Mouse (Mus musculus) liver, embryonic 16.5 days (tissue): ENCODE results near the gene Eloa. TPM values are rescaled to one million over a fixed set of nuclear protein-coding genes. Genes with fewer than 3 reads are reported as not detected.

Experiments used
- ATAC-seq: fragments of 200-750 bp; cut with Nextera tagmentation; 2 replicates; pipeline ENCODE4 v1.8.0; 2017; ENCODE audit warnings: low read depth, mild to moderate bottlenecking, moderate number of reproducible peaks, moderate library complexity
- H3K27ac ChIP-seq: fragments of 300-500 bp; sonication (generic); 2 replicates; pipeline ENCODE4 v1.5.1; 2014; ENCODE audit warnings: mild to moderate bottlenecking, low read length
- H3K27me3 ChIP-seq: fragments of 300-500 bp; sonication (generic); 2 replicates; pipeline ENCODE4 v1.6.1; 2014; ENCODE audit warnings: low read depth, low read length, mixed read lengths; ENCODE audit not compliant: control insufficient read depth, insufficient read depth
- H3K36me3 ChIP-seq: fragments of 300-500 bp; sonication (generic); 2 replicates; pipeline ENCODE4 v1.6.1; 2014; ENCODE audit warnings: mild to moderate bottlenecking; ENCODE audit not compliant: control insufficient read depth, insufficient read depth
- H3K4me1 ChIP-seq: fragments of 300-500 bp; sonication (generic); 2 replicates; pipeline ENCODE4 v1.6.1; 2014; ENCODE audit warnings: low read depth, low read length, mixed read lengths; ENCODE audit not compliant: control insufficient read depth
- H3K4me2 ChIP-seq: fragments of 300-500 bp; sonication (generic); 2 replicates; pipeline ENCODE4 v1.6.1; 2014; ENCODE audit warnings: low read depth, low read length, mixed read lengths
- H3K4me3 ChIP-seq: fragments of 300-500 bp; sonication (generic); 2 replicates; pipeline ENCODE4 v1.5.1; 2014; ENCODE audit warnings: low read depth, mild to moderate bottlenecking, low read length
- H3K9ac ChIP-seq: fragments of 300-500 bp; sonication (generic); 2 replicates; pipeline ENCODE4 v1.6.1; 2014; ENCODE audit warnings: low read depth, low read length
- H3K9me3 ChIP-seq: fragments of 300-500 bp; sonication (generic); replicated peaks from 2 replicates; pipeline ENCODE4 v1.6.1; 2016; ENCODE audit warnings: low read length; ENCODE audit not compliant: control insufficient read depth
- WGBS: fragments of 180-500 bp; shearing (Covaris S2); extraction: QIAGEN DNeasy Blood & Tissue Kit; methylation state at CpG from one replicate; pipeline ENCODE4 v1.1.7; 2014; ENCODE audit not compliant: insufficient replicate concordance; 5-methylcytosine and 5-hydroxymethylcytosine counted together
- polyA plus RNA-seq: library from polyadenylated mRNA; unstranded; fragments of >200 nt; fragmentation: Nextera tagmentation; extraction: Ambion mirVana; gene quantifications from 2 replicates; pipeline ENCODE4 v1.2.1, GENCODE M21; 2015

Gene Eloa
- polyA plus RNA-seq, 1 experiment from 2014 or later: 29.1 TPM

GRCm38 (mm10) chr4:135995118-135995517, 26.4 kb downstream of the Eloa start:
- peaks cover 3% of the 10 kb centered on the region; the same call in 1 of the 2 replicates for H3K9me3 ChIP-seq
- H3K27ac ChIP-seq: peak overlapping the region; percentile 29; the same call in 1 of the 2 replicates
- WGBS: 64% methylated on average over 4 of the region's 4 CpGs
- H3K4me2 ChIP-seq: no peak overlapping the region
- no peak overlapping the region for H3K4me3 ChIP-seq
- no peak overlapping the region for H3K9ac ChIP-seq
- H3K4me1 ChIP-seq: no peaks in the 10 kb centered on the region
- no peaks in the 10 kb centered on the region for H3K27me3 ChIP-seq
- peak; percentile 35; the same call in 1 of the 2 replicates for ATAC-seq
- H3K36me3 ChIP-seq: no peaks in the 10 kb centered on the region

DNA sequence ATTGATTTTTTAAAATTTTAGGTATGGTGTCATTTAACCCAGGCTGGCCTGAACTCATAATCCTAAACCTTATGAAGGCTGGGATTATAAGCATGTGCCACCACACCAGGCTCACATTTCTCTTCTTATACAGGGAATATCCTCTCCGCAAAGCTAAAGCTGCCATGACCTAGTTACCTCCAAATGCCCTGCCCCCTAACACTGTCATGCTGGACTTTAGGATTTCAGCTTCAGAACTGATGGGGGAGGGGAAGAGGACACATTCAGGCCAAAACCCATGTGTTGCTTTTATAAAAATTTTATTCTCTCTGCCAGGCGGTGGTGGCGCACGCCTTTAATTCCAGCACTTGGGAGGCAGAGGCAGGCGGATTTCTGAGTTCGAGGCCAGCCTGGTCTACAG, 27.6 kb downstream of the Eloa start:
- no peak; the same call in 1 of the 2 replicates for ATAC-seq
- WGBS: 81% methylated on average over 6 of the region's 6 CpGs
- Histone ChIP-seq H3K36me3 (no peaks in the 10 kb centered on the region), H3K9me3 (peaks cover 3% of the 10 kb centered on the region; the same call in 1 of the 2 replicates), H3K27ac (0 out of 2 replicates have a peak overlapping the region, but pooled peaks have one; percentile 4), H3K4me3 (no peak overlapping the region), H3K4me2 (no peak overlapping the region), H3K4me1 (no peaks in the 10 kb centered on the region), H3K27me3 (no peaks in the 10 kb centered on the region), H3K9ac (no peak overlapping the region)

DNA sequence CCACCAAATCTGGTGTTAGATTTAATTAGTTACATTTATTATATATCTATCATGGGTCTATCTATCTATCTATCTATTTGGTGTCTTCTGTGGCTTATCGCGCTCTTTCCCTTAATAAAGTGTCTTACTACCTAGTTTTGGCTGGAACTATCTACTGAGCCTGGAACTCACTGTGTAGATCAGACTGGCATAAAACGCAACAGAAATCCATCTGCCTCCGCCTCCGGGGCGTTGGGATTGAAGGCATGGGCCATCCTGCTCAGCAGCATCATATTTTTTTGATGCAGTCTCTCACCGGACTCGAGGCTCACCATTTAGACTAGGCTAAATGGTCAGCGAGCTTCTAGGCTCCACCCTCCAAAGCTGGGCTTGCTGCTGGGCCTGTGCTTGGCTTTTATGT, 33.8 kb downstream of the Eloa start:
- Histone ChIP-seq H3K4me1 (peaks cover 33% of the 10 kb centered on the region), H3K27ac (peak overlapping the region; percentile 96), H3K9ac (peak overlapping the region; percentile 91), H3K27me3 (no peaks in the 10 kb centered on the region), H3K4me3 (peak overlapping the region; percentile 84), H3K9me3 (peaks cover 3% of the 10 kb centered on the region; the same call in 1 of the 2 replicates), H3K36me3 (peaks cover 19% of the 10 kb centered on the region), H3K4me2 (peak overlapping the region; percentile 92)
- WGBS: 68% methylated on average over 9 of the region's 9 CpGs
- ATAC-seq: no peak

DNA sequence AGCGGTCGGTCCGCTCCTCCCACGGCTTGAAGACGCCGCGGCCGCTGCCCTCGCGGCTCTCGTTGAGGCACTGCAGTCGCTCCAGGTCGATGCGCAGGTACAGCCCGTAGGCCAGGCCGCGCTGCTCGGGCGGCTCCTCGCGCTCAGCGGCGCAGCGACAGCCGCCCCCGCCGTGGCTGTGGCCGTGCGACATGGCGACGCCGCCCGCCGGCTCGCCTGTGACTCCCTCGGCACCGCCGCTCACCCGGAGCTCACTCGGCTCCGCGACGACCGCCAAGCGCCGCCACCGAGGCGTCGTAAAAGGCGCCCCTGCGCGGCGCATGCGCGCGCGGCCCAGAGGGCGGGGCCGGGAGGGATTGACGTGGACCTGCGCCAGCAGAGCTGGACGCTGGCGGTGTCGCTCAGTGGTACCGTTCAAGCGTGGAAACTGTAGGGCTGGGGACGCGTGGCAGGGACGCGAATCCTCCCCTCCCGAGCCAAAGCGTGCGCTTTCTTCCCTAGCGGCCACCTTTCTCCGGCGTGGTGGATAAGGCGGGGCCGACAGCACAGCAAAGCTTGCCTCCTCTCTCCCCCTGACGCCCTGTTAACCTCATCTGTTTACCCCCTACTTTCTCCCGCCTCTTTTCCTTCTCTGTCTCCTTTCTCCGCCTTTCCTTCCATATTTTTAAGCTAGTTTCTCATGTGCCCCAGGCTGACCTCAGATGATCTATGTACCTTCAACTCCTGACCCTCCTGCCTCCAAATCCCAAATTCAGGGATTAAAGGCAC, 34.4 kb downstream of the Eloa start, which contains the start of gene Pithd1:
Gene Pithd1, minus strand, starts transcription at position 322 of the 768 bp plus-strand sequence.
- peak within 1 kb of the TSS; percentile 84 for H3K4me3 ChIP-seq

DNA sequence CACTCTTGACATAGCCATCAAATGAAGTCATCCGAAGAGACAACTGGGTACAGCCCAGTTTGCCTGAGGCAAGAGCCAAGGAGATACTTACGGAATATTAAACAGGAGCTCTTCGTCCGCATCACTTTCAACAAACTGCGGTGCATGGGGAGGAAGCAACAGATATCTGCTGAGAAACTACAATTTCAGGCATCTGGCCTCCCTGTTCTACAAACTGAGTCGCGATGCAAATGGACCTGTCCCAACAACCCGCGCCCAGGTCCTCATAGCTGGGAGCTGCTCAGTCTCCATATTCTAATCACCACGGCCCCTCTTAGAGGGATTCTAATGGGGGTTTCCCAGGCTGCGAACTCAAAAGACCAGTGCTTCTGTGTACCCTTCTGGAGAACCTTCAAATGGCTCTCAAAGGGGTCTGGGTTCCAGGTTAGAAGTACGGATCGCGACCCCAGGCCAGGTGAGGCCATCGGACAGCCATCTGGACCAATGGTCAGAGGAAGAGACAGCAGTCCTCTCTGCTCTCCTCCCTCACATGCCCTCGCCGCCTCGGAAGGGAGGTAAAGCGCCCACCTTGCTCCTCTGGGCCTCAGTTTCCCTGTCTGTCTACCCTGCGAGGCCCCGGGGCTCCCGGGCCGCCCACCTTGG, 35.1 kb downstream of the Eloa start:
- 8% methylated on average over 23 of the region's 23 CpGs for WGBS
- Histone ChIP-seq H3K36me3 (peaks cover 26% of the 10 kb centered on the region), H3K9ac (peak overlapping the region; percentile 91), H3K27ac (peak overlapping the region; percentile 96), H3K4me1 (peaks cover 33% of the 10 kb centered on the region), H3K4me3 (peak overlapping the region; percentile 84), H3K9me3 (no peaks in the 10 kb centered on the region), H3K4me2 (peak overlapping the region; percentile 92), H3K27me3 (no peaks in the 10 kb centered on the region)
- no peak for ATAC-seq

More for the DNA sequence above, 34.4 kb downstream of the Eloa start, which contains the start of gene Pithd1:
- H3K4me2 ChIP-seq: peak within 1 kb of the TSS; percentile 92
- under 1% methylated on average over 79 of the region's 81 CpGs for WGBS
- peaks cover 21% of the 10 kb centered on the region for H3K36me3 ChIP-seq
- ATAC-seq: peak; percentile 86
- H3K27ac ChIP-seq: peak within 1 kb of the TSS; percentile 96
- peaks cover 3% of the 10 kb centered on the region; the same call in 1 of the 2 replicates for H3K9me3 ChIP-seq
- peaks cover 33% of the 10 kb centered on the region for H3K4me1 ChIP-seq
- peak within 1 kb of the TSS; percentile 91 for H3K9ac ChIP-seq
- H3K27me3 ChIP-seq: no peaks in the 10 kb centered on the region

DNA sequence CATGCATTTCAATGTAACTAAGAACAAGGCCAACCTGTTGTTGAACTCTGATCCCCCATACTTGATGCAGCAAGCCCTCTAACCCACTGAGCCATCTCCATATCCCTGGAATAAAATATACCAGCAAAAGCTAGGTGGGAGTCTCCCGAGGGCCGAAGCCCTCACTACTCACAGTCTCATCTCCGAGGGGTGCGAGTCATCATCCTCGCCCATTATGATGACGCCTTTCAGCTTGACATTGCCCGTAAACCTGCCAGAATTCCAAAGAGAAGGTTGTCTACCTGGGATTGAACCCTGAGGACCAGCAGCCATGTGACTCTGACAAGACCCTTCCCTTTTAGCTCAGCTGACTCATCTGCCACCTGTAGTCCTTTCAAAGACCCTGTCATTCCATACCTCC, 35.8 kb downstream of the Eloa start:
- H3K9me3 ChIP-seq: no peaks in the 10 kb centered on the region
- H3K9ac ChIP-seq: peak overlapping the region; percentile 91
- H3K27ac ChIP-seq: peak overlapping the region; percentile 96
- no peak for ATAC-seq
- H3K36me3 ChIP-seq: peaks cover 26% of the 10 kb centered on the region
- peak overlapping the region; percentile 84 for H3K4me3 ChIP-seq
- no peaks in the 10 kb centered on the region for H3K27me3 ChIP-seq
- H3K4me1 ChIP-seq: peaks cover 33% of the 10 kb centered on the region
- peak overlapping the region; percentile 92 for H3K4me2 ChIP-seq
- 74% methylated on average over 7 of the region's 7 CpGs for WGBS

DNA sequence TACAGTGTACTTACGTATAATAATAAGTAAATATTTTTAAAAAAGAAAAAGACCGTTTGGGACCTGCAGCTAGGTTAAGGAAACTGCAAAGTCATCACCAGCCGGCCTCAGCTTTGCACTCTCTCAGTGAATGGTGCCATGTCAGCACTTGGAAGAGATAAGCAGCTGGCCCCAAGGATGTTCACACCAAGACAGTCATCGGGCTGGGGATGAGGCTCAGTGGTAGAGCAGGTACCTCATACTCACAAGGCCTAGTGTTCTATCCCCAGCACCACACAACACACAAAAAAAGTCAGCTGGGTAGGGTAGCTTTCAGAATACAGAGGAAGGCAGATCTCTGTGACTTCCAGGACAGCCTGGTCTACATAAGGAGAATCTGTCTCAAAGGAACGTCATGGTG, 36.4 kb downstream of the Eloa start:
- H3K27ac ChIP-seq: peak overlapping the region; percentile 96
- H3K4me3 ChIP-seq: peak overlapping the region; percentile 84
- H3K4me2 ChIP-seq: peak overlapping the region; percentile 92
- H3K9me3 ChIP-seq: no peaks in the 10 kb centered on the region
- peak; percentile 84 for ATAC-seq
- no peaks in the 10 kb centered on the region for H3K27me3 ChIP-seq
- peak overlapping the region; percentile 48 for H3K9ac ChIP-seq
- peaks cover 33% of the 10 kb centered on the region for H3K4me1 ChIP-seq
- H3K36me3 ChIP-seq: peaks cover 26% of the 10 kb centered on the region
- 39% methylated on average over 5 of the region's 5 CpGs for WGBS

DNA sequence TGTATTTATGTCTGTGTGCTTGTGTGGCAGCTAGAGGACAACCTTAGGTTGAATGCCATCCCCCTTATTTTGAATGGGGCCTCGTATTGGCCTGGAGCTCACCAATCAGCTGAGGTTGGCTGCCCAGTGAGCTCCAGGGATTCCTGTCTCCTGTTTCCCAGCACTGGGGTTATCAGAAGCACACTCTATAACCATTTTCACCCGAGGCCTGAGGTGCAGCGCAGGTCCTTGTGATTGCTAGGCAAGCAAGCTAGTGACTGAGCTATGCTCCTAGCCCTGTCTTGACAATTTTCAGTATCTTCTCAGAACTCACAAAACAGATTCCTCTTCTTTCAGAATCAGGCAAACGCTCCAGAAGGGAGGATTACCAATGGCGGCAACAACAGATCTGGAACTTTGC, 37.0 kb downstream of the Eloa start:
- Histone ChIP-seq H3K4me2 (peak overlapping the region; percentile 49), H3K27me3 (no peaks in the 10 kb centered on the region), H3K9ac (peak overlapping the region; percentile 48), H3K4me1 (peaks cover 33% of the 10 kb centered on the region), H3K36me3 (peaks cover 26% of the 10 kb centered on the region), H3K27ac (peak overlapping the region; percentile 96), H3K4me3 (peak overlapping the region; percentile 84), H3K9me3 (no peaks in the 10 kb centered on the region)
- 79% methylated on average over 5 of the region's 5 CpGs for WGBS
- ATAC-seq: no peak
